Mouse (Mus musculus) kidney, adult 2 months (tissue): ENCODE measurements around the gene Kat2b. TPM values are rescaled to one million over a fixed set of nuclear protein-coding genes. Genes with fewer than 3 reads are reported as not detected.

Experiments used
- DNase-seq: peaks from one replicate; pipeline ENCODE4 v3.0.0; 2021
- H3K27ac ChIP-seq: fragments of 200-500 bp; 2 replicates; pipeline ENCODE4 v1.5.1; 2012; ENCODE audit warnings: low read depth, low read length, control low read depth, inconsistent platforms; ENCODE audit not compliant: insufficient read depth
- H3K27me3 ChIP-seq: fragments of 200-500 bp; replicated peaks from 2 replicates; pipeline ENCODE4 v1.6.1; 2012; ENCODE audit warnings: mild to moderate bottlenecking, moderate library complexity, low read length, inconsistent platforms; ENCODE audit not compliant: control insufficient read depth, insufficient read depth
- H3K36me3 ChIP-seq: fragments of 200-500 bp; 2 replicates; pipeline ENCODE4 v1.6.1; 2012; ENCODE audit warnings: mild to moderate bottlenecking, moderate library complexity, low read length, inconsistent platforms; ENCODE audit not compliant: control insufficient read depth, insufficient read depth
- H3K4me1 ChIP-seq: fragments of 200-500 bp; 2 replicates; pipeline ENCODE4 v1.6.1; 2011; ENCODE audit warnings: low read length; ENCODE audit not compliant: control insufficient read depth, insufficient read depth
- H3K4me3 ChIP-seq: fragments of 200-500 bp; 2 replicates; pipeline ENCODE4 v1.5.1; 2011; ENCODE audit warnings: mild to moderate bottlenecking, low read depth, low read length, control low read depth; ENCODE audit not compliant: insufficient read depth
- CTCF ChIP-seq: fragments of 200-500 bp; conservative IDR thresholded peaks from 2 replicates; pipeline ENCODE4 v1.5.1; 2011; ENCODE audit warnings: low read depth, mild to moderate bottlenecking, control low read depth, low read length, moderate library complexity, mixed read lengths; ENCODE audit not compliant: insufficient read depth, insufficient read length
- POLR2A ChIP-seq: fragments of 200-500 bp; IDR thresholded peaks from one replicate; pipeline ENCODE4 v1.6.1; 2011; ENCODE audit warnings: low read depth, low read length, control low read depth
- WGBS: fragments of 180-500 bp; shearing (Covaris S2); methylation state at CpG from one replicate; pipeline ENCODE4 v1.1.7; 2018; 5-methylcytosine and 5-hydroxymethylcytosine counted together
- polyA plus RNA-seq: library from polyadenylated mRNA; depleted of rRNA; stranded (reverse); fragments of >200 nt; gene quantifications from 2 replicates; pipeline ENCODE4 v1.2.3, GENCODE M21; 2012

Gene Kat2b
- polyA plus RNA-seq, 1 experiment, result 15.5 TPM

DNA sequence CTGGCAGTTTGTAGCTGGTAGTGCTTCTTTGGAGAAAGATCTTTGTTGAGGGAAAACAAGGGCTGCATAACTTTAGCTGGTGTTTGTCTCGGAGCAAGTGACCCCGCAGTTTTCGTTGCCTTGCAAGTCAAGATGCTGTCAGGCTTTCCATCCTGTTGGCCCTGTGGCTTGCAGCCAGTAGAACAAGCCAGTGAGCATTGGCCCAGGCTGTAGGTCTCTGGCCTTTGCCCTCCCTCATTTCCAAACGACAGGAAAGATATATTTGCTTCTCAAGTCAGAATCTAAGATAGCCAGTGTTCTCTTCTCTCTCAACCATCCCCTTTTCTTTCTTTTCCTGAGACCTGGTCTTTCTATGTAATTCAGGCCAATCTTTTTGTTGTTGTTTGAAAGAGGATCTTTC, 60.8 kb downstream of the Kat2b start:
- Histone ChIP-seq H3K27me3 (no peaks in the 10 kb centered on the region), H3K27ac (no peak overlapping the region), H3K4me1 (no peaks in the 10 kb centered on the region; the same call in 1 of the 2 replicates), H3K4me3 (no peak overlapping the region), H3K36me3 (no peaks in the 10 kb centered on the region; the same call in none of the 2 replicates)
- peak; percentile 72 for DNase-seq
- WGBS, result 48% methylated on average over 4 of the region's 4 CpGs
- TF ChIP-seq POLR2A, result no peak
- no peak for TF ChIP-seq CTCF

DNA sequence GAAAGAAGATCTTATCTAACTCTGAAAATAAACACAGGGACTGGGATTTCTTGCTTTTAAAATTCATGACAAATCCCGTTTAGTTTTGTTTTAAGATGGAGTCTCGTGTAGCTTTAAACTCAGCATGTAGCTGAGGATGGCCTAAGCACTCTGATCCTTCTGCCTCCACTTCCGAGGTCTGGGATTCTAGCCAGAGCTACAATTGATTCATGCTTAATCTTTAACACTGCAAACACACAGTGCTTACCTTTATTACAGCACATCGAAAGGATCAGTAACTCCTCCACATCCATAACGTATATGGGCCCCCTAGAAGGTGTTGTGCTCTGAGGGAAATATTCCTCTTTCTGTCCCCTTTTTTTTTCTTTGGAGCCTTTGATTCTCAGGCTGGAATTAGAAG, 61.5 kb downstream of the Kat2b start:
- TF ChIP-seq CTCF (no peak), POLR2A (no peak)
- no peak overlapping the region for H3K27ac ChIP-seq
- WGBS, result 32% methylated on average over 5 of the region's 5 CpGs

DNA sequence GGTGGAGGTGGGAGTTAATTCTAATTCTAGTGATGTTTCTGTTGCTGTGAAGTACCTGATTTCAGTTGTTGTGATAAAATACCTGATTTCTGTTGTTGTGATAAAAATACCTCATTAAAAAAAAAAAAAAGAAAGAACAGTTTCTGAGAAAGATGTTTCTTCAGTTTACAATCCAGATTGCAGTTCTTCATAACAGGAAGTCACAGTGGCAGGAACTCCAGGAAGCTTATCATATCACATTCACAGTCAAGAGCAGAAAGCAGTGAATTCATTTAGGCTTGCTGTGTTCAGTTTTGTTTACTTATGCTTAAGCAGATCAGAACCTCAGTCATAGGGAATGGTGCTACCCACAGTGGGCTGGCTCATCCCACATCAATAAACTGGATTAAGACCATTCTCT, 64.7 kb downstream of the Kat2b start:
- no peak overlapping the region for H3K4me3 ChIP-seq
- TF ChIP-seq POLR2A, result no peak
- no peak for TF ChIP-seq CTCF
- DNase-seq, result no peak

More for the DNA sequence above, 61.5 kb downstream of the Kat2b start:
- no peaks in the 10 kb centered on the region; the same call in none of the 2 replicates for H3K36me3 ChIP-seq
- H3K27me3 ChIP-seq, result no peaks in the 10 kb centered on the region
- H3K4me3 ChIP-seq, result no peak overlapping the region
- DNase-seq, result peak; percentile 35
- no peaks in the 10 kb centered on the region; the same call in 1 of the 2 replicates for H3K4me1 ChIP-seq

DNA sequence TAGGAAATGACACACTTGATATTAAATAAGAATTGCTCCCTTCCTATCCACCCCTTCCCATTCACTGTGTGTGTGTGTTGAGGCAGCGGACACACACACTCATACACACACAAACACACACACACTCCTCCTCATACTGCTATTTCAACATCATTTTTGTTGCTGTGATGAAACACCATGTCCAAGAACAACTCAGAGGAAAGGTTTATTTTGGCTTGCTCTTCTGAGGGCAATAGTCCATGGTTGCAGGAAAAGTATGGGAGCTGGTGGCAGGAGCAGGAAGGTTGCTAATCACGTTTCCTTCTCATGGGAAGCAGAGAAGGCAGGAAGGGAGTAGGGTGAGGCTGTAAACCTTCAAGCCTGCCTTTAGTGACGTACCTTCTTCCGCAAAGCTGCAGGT, 76.7 kb downstream of the Kat2b start:
- H3K4me1 ChIP-seq, result no peaks in the 10 kb centered on the region
- H3K27me3 ChIP-seq, result no peaks in the 10 kb centered on the region
- peaks cover 15% of the 10 kb centered on the region for H3K36me3 ChIP-seq
- H3K27ac ChIP-seq, result no peak overlapping the region
- WGBS, result 75% methylated on average over 4 of the region's 4 CpGs
- no peak overlapping the region for H3K4me3 ChIP-seq
- DNase-seq, result peak; percentile 17
- TF ChIP-seq POLR2A, result no peak
- no peak for TF ChIP-seq CTCF

More for the DNA sequence above, 64.7 kb downstream of the Kat2b start:
- H3K36me3 ChIP-seq, result peaks cover 3% of the 10 kb centered on the region
- no peak overlapping the region for H3K27ac ChIP-seq
- no peaks in the 10 kb centered on the region; the same call in 1 of the 2 replicates for H3K4me1 ChIP-seq
- no peaks in the 10 kb centered on the region for H3K27me3 ChIP-seq

DNA sequence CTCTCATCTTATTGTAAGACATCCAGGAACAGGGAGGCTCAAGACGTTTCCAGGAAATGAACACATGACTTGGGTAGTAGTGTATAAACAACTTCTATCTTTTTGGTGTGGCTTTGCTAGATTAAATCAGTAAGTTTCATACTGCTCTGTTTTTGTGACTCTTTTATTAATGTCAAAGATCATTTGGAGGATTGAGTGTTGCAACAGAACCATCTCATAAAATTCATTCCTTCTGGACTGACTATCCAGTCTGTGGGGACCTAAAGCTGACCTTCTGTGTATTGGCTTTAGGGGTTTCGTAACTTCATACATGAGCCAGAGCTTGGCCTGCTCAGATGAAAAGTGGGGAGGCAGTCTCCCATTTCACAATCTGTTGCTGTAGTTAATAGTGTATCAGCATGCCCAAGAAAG, 83.6 kb downstream of the Kat2b start:
- Histone ChIP-seq H3K27me3 (no peaks in the 10 kb centered on the region), H3K36me3 (peaks cover 2% of the 10 kb centered on the region), H3K4me1 (no peaks in the 10 kb centered on the region), H3K4me3 (no peak overlapping the region), H3K27ac (no peak overlapping the region)
- TF ChIP-seq CTCF (no peak), POLR2A (no peak)
- DNase-seq, result peak; percentile 58
- 67% methylated on average over 2 of the region's 2 CpGs for WGBS

DNA sequence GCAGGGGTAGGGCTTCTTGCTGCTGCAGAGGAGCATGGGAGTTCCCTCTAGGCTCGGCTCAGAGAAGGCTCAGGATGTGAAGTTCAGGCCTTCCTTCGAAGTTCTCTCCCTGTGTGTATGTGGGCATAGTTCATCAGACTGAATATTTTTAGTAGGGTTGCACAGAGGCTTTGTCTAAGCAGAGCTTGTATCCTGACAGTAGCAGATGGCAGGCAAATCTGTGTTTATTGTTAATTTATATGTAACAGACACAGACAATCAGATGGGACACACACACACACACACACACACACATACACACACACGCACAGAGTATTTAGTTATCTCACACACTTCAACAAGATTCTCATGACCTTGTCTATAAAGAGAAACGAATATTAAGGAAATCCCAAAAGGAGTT, 87.9 kb downstream of the Kat2b start:
- WGBS, result 78% methylated on average over 4 of the region's 4 CpGs
- Histone ChIP-seq H3K27me3 (no peaks in the 10 kb centered on the region), H3K36me3 (peaks cover 1% of the 10 kb centered on the region), H3K27ac (no peak overlapping the region), H3K4me1 (no peaks in the 10 kb centered on the region), H3K4me3 (no peak overlapping the region)
- TF ChIP-seq CTCF (no peak), POLR2A (no peak)
- no peak for DNase-seq

DNA sequence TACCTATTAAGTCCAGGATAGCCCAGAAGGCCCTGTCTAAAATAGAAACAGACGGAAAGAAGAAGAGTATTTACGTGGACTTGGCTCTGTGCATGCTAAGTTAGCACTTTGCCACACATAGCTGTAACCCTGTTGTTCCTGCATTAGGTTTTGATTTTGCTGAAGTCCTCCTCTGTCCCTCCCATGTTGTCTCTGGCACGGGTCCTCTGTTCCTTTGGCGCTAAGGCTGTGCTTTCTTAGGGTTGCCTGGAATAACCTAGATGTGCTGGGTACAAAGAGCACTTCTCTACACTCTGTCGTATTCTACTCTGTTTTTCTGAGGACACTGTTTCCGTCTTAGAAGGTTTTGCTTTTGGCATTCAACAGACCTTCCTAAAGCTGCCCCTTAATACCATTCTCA, 88.4 kb downstream of the Kat2b start:
- H3K27me3 ChIP-seq, result no peaks in the 10 kb centered on the region
- peak; percentile 72 for DNase-seq
- 61% methylated on average over 6 of the region's 6 CpGs for WGBS
- no peak for TF ChIP-seq CTCF
- TF ChIP-seq POLR2A, result no peak
- H3K4me3 ChIP-seq, result no peak overlapping the region
- no peak overlapping the region for H3K27ac ChIP-seq
- peaks cover 1% of the 10 kb centered on the region for H3K36me3 ChIP-seq
- H3K4me1 ChIP-seq, result no peaks in the 10 kb centered on the region

DNA sequence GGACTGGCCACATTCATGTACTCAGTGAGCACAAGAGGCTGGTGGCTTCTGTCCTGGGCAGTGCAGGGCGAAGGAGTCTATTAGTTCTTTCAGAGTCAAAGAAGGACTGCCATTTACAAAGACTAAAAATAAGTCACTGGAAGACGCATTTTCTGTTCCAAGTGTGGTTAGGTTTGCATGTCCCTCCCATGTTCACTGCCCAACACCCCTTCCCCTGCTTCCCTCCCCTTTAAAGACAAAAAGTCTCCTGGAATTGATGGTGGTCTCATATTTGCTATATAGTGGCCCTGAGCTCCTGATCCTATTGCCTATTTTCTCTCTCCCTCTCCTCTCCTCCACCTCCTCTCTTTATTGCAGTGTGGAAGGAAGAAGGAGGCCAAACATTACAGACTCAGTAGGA, 89.3 kb downstream of the Kat2b start:
- no peak for TF ChIP-seq POLR2A
- no peak for TF ChIP-seq CTCF
- H3K4me1 ChIP-seq, result no peaks in the 10 kb centered on the region
- H3K27me3 ChIP-seq, result no peaks in the 10 kb centered on the region
- H3K36me3 ChIP-seq, result peaks cover 1% of the 10 kb centered on the region
- no peak overlapping the region for H3K4me3 ChIP-seq
- WGBS, result 84% methylated on average over 2 of the region's 2 CpGs
- H3K27ac ChIP-seq, result no peak overlapping the region
- no peak for DNase-seq
